ENCODE assay signal across 18 mouse cellular contexts in genomic region chr8:122069281-122069680, GRCm38 (mm10).
DNase-seq lines count a peak whose midpoint lies in the region; ATAC-seq and TF ChIP-seq lines count a peak whose summit lies in the region.
"Had no signal": no experiment of that assay in that cellular context is flagged by ENCODE, and none has a peak within 500 bp of the region (broad histone marks: within the 10 kb centered on the region; RNA-seq: fewer than 3 reads in every experiment).

No protein-coding gene starts in this region.

- no peaks in the 10 kb centered on the region for H3K27me3 ChIP-seq in forebrain, postnatal 0 days (ENCODE audit: insufficient read depth, low read length)
- peaks cover 8% of the 10 kb centered on the region; the same call in 1 of the 2 replicates for H3K27me3 ChIP-seq in forebrain, embryonic 12.5 days
- H3K27me3 ChIP-seq: limb, embryonic 15.5 days had no signal

- no peak overlapping the region for H3K4me2 ChIP-seq in forebrain, postnatal 0 days (ENCODE audit: low read depth)
- H3K4me2 ChIP-seq in forebrain, embryonic 12.5 days: no peak overlapping the region
- H3K4me2 ChIP-seq: limb, embryonic 15.5 days; lung, embryonic 14.5 days had no signal

- intact Hi-C loops in left cerebral cortex, postnatal 25 days (cut with DNase I): no loop called here
- intact Hi-C loops in left cerebral cortex, postnatal 10 days (cut with DNase I): no loop called here

- no peaks in the 10 kb centered on the region for H3K36me3 ChIP-seq in forebrain, postnatal 0 days (ENCODE audit: insufficient read depth)
- no peaks in the 10 kb centered on the region for H3K36me3 ChIP-seq in forebrain, embryonic 12.5 days (replicated peaks)
- H3K36me3 ChIP-seq: limb, embryonic 15.5 days had no signal

- no peaks in the 10 kb centered on the region for H3K9me3 ChIP-seq in forebrain, postnatal 0 days (ENCODE audit: low read length)
- no peaks in the 10 kb centered on the region for H3K9me3 ChIP-seq in forebrain, embryonic 12.5 days
- H3K9me3 ChIP-seq: limb, embryonic 15.5 days had no signal

- H3K27ac ChIP-seq in forebrain, postnatal 0 days (ENCODE audit: low read depth, low read length): no peak overlapping the region
- no peak overlapping the region for H3K27ac ChIP-seq in forebrain, embryonic 12.5 days
- H3K27ac ChIP-seq: hindbrain, postnatal 0 days; limb, embryonic 15.5 days had no signal

- ATAC-seq in forebrain, postnatal 0 days: peak; percentile 29; the same call in 1 of the 2 replicates
- ATAC-seq in forebrain, embryonic 12.5 days (ENCODE audit: low FRiP score): no peak
- no peak for ATAC-seq in erythroid progenitor cell, adult 5-6 weeks (replicated peaks; ENCODE audit: low FRiP score, poor library complexity, severe bottlenecking)
- ATAC-seq: hindbrain, postnatal 0 days had no signal

- DNase-seq in forebrain, postnatal 0 days: no peak
- DNase-seq in left cerebral cortex, postnatal 25 days (ENCODE audit: low spot score in 2 of 2): peak; percentile 28 to 79
- no peak for DNase-seq in left cerebral cortex, postnatal 10 days (ENCODE audit: extremely low spot score in 1 of 2, low spot score in 2 of 2)
- peak; percentile 22 to 23 for DNase-seq in layer of hippocampus, postnatal 25 days (ENCODE audit: extremely low spot score in 1 of 2, low spot score in 1 of 2)
- DNase-seq in telencephalon, adult 2 months (ENCODE audit: low read depth, low spot score): peak; percentile 28
- DNase-seq in natural killer cell, adult 2 months (ENCODE audit: low spot score in 2 of 2): no peak
- DNase-seq: adrenal gland, postnatal 14 days; cerebellum, adult 9-10 months; heart, postnatal 36 days; kidney, adult 8-10 months; lung, embryonic 14.5 days; midbrain, embryonic 14.5 days; thymus, postnatal 14 days had no signal

- H3K9ac ChIP-seq in forebrain, postnatal 0 days: no peak overlapping the region
- H3K9ac ChIP-seq in forebrain, embryonic 12.5 days: no peak overlapping the region
- H3K9ac ChIP-seq: limb, embryonic 15.5 days; lung, embryonic 14.5 days had no signal

- H3K4me3 ChIP-seq in forebrain, postnatal 0 days (ENCODE audit: low read depth, low read length): no peak overlapping the region
- H3K4me3 ChIP-seq in forebrain, embryonic 12.5 days (replicated peaks): no peak overlapping the region
- H3K4me3 ChIP-seq: erythroblast, embryonic 14.5 days; limb, embryonic 15.5 days had no signal

- no peak for TF ChIP-seq CTCF in forebrain, postnatal 0 days (IDR thresholded peaks at IDR 0.05; ENCODE audit: low read depth)

- H3K4me1 ChIP-seq in forebrain, postnatal 0 days (ENCODE audit: insufficient read depth): no peaks in the 10 kb centered on the region
- no peaks in the 10 kb centered on the region for H3K4me1 ChIP-seq in forebrain, embryonic 12.5 days

- whole genome bisulfite sequencing in forebrain, postnatal 0 days: 70% methylated on average over 11 of the region's 11 CpGs
- WGBS in forebrain, embryonic 12.5 days: 90% methylated on average over 11 of the region's 11 CpGs

Comparison
In these comparisons a context has a peak if more than half of its experiments do, and no peak if none do; other contexts are left out.
1. DNase-seq: peak in left cerebral cortex, postnatal 25 days (2 of 2), layer of hippocampus, postnatal 25 days (2 of 2) and telencephalon, adult 2 months (single experiment); none in forebrain, postnatal 0 days (single experiment), left cerebral cortex, postnatal 10 days (0 of 2) and natural killer cell, adult 2 months (0 of 2).